Mouse (Mus musculus): ENCODE measurements around the gene Trnp1.
A peak's percentile ranks its signal among the peaks of the same experiment; 100 is the strongest.
"Not testable (repeated sequence)": the region's sequence is repeated elsewhere in the genome, so short reads cannot be mapped to it uniquely, and the experiment has no call there.

Gene Trnp1

GRCm38 (mm10) chr4:133498160-133498724 is at the start of gene Trnp1:
Trnp1 (minus strand) TSS chr4:133498550.
- DNase-seq = peak; percentile 89

DNA sequence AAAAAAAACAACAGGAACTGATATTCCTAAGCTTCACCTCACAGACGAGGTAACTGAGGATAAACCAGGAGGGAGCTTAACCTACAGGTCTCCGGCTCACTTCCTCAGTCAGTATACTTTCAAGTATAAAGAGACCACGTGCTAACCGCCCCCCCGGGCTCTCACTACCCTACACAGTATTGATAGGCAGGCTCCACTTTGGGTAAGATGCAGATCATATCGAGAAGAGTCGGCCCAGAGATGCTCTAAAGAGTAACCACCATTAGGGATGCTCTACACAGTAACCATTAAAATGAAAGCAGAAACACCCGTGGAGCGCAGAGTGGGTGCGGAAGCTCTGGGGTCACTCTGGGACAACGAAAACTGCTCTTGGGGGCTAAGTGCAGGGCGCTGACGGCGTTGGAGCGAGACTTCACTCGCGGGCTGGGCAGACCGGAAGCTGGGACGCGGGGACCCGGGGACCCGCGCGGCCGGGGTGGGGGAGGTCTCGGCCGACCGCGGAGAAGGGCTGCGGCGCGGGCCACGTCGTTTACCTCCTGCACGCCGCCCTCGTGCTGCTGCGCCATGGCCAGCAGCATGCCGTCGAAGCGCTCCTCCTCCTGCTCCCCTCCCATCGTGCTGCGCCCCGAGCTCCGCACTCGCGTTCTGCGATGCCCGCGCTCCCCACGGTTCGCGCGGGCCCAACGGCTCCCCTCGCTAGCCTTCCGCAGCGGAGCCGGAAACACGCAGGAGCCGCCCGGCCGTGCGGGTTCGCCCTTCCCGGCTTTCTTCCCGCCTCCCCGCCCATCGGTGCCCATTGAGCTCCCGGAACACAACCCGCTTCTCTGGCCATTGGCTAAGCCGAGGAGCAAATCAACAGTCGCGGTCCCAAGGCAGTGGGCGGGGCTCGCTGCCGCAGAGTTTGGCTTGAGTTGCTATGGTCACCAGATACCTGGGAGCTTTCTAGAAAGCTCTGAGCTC is 47.2 kb upstream of the Trnp1 start, which contains the start of gene Nudc:
Gene Nudc (minus strand): TSS at position 725 of the 960 bp plus-strand sequence.
- DNase-seq = peak; percentile 96

DNA sequence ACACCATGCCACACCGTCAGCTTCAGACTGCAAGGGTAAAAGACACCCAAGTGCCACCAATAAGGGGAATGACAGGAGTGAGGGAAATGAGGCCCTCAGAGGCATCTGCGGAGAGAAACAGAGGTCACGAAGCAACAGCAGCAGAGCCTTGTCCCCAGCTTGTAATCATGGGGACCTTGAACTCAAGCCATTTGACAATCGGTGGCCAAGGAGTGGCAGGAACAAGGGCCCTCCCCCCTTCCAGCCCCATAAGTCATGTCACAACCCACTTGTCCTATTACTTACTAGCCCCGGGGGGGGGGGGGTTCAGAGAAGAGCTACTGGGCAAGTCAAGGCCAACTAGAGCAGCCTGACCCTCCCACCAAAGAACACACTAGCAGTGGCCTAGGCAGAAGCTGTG is 38.3 kb upstream of the Trnp1 start:
- DNase-seq = no peak

GRCm38 (mm10) chr4:133536081-133536480 is 37.7 kb upstream of the Trnp1 start:
- no peak for DNase-seq

GRCm38 (mm10) chr4:133532777-133533176 is 34.4 kb upstream of the Trnp1 start:
- no peak for DNase-seq

- DNase-seq = no peak
Measured at GRCm38 (mm10) chr4:133527788-133528187, 29.4 kb upstream of the Trnp1 start.

- no peak for DNase-seq
Measured at GRCm38 (mm10) chr4:133521502-133521901, 23.2 kb upstream of the Trnp1 start.

GRCm38 (mm10) chr4:133519369-133519665 is 21.0 kb upstream of the Trnp1 start:
- DNase-seq = no peak

GRCm38 (mm10) chr4:133518601-133519368 is 20.4 kb upstream of the Trnp1 start, which contains the start of gene Kdf1:
Kdf1 (plus strand) TSS chr4:133518963.
- no peak for DNase-seq

- DNase-seq = peak; percentile 76
Measured at GRCm38 (mm10) chr4:133512972-133513371, 14.6 kb upstream of the Trnp1 start.

- not testable (repeated sequence) for DNase-seq
Measured at GRCm38 (mm10) chr4:133512511-133512910, 14.2 kb upstream of the Trnp1 start.

- no peak for DNase-seq
Measured at GRCm38 (mm10) chr4:133511050-133511449, 12.7 kb upstream of the Trnp1 start.

- DNase-seq = no peak
Measured at GRCm38 (mm10) chr4:133508990-133509389, 10.6 kb upstream of the Trnp1 start.

GRCm38 (mm10) chr4:133506573-133506972 is 8.2 kb upstream of the Trnp1 start:
- DNase-seq = no peak

DNA sequence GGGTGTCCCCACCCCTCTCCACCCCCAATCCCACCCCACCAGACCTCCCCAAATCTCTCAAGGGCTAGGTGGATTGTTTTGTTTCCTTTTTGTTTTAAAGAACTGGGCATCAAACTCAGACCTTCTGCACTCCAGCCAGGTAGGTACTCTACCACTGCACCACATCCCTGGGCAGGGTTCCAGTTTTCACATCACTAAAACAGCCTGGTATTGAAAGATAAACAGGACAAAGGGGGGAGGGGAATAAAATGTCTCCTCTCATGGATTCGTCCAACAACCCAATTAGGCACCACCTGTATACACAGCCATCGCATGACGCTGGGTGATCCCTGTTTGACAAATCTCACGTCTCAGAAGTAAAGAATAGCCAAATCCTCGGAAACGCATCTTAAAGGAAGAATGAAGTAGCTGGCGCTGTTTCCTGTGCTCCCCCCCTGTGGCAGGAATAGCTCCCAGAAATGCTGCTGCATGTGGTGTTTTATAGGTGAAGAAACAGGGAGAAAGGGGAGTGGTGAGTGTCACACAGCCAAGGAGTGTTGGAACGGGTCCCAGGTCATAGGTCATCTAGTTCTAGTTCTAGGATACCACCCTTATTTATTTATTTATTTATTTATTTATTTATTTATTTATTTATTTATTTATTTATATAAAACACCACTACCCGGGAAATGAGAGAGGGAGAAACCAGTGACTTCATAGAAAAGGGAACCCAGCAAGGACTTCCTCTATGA is 6.6 kb upstream of the Trnp1 start:
- no peak for DNase-seq

GRCm38 (mm10) chr4:133504300-133504699 is 6.0 kb upstream of the Trnp1 start:
- DNase-seq = no peak

- DNase-seq = no peak
Measured at GRCm38 (mm10) chr4:133501514-133501913, 3.2 kb upstream of the Trnp1 start.

GRCm38 (mm10) chr4:133497461-133498159 is 740 bp downstream of the Trnp1 start:
- DNase-seq = no peak

GRCm38 (mm10) chr4:133496738-133497445 is 1.5 kb downstream of the Trnp1 start:
- no peak for DNase-seq

GRCm38 (mm10) chr4:133495711-133496110 is 2.6 kb downstream of the Trnp1 start:
- DNase-seq = no peak

- DNase-seq = no peak
Measured at GRCm38 (mm10) chr4:133494867-133495266, 3.5 kb downstream of the Trnp1 start.

Measured in right cerebral cortex, postnatal 25 days (tissue).